Mouse (Mus musculus) ES-Bruce4 (cell line): ENCODE measurements around the gene Calr3. TPM values are rescaled to one million over a fixed set of nuclear protein-coding genes. Genes with fewer than 3 reads are reported as not detected.

Experiments
- H3K27ac ChIP-seq: 2 replicates; pipeline ENCODE4 v1.5.1; 2012; ENCODE audit warnings: low read length, inconsistent platforms; ENCODE audit not compliant: insufficient read depth
- H3K27me3 ChIP-seq: 2 replicates; pipeline ENCODE4 v1.6.1; 2012; ENCODE audit warnings: mild to moderate bottlenecking, low read length, inconsistent platforms; ENCODE audit not compliant: control insufficient read depth, poor library complexity, insufficient read depth, severe bottlenecking
- H3K36me3 ChIP-seq: 2 replicates; pipeline ENCODE4 v1.6.1; 2012; ENCODE audit warnings: inconsistent platforms, mild to moderate bottlenecking, low read length, moderate library complexity; ENCODE audit not compliant: control insufficient read depth, poor library complexity, insufficient read depth, severe bottlenecking
- H3K4me1 ChIP-seq: one replicate; pipeline ENCODE4 v1.8.1; 2011; ENCODE audit warnings: low read length; ENCODE audit not compliant: control insufficient read depth, insufficient read depth
- H3K4me3 ChIP-seq: 2 replicates; pipeline ENCODE4 v1.5.1; 2011; ENCODE audit warnings: low read depth, mild to moderate bottlenecking, low read length
- H3K9ac ChIP-seq: 2 replicates; pipeline ENCODE4 v1.6.1; 2012; ENCODE audit warnings: low read depth, mild to moderate bottlenecking, inconsistent platforms; ENCODE audit not compliant: poor library complexity, severe bottlenecking
- H3K9me3 ChIP-seq: replicated peaks from 2 replicates; pipeline ENCODE4 v1.6.1; 2012; ENCODE audit warnings: mild to moderate bottlenecking, low read length, inconsistent platforms; ENCODE audit not compliant: control insufficient read depth, poor library complexity, insufficient read depth, severe bottlenecking
- CTCF ChIP-seq: IDR thresholded peaks from one replicate; pipeline ENCODE4 v1.8.1; 2011; ENCODE audit warnings: low read depth, low read length
- EP300 ChIP-seq: IDR thresholded peaks from 2 replicates; pipeline ENCODE4 v1.6.1; 2011; ENCODE audit warnings: low read depth, low read length; ENCODE audit not compliant: insufficient read depth
- POLR2A ChIP-seq: IDR thresholded peaks from one replicate; pipeline ENCODE4 v1.8.1; 2011; ENCODE audit warnings: low read length; ENCODE audit not compliant: insufficient read depth
- polyA plus RNA-seq: library from polyadenylated mRNA; stranded (reverse); fragments of >200 nt; gene quantifications from 2 replicates; pipeline ENCODE4 v1.2.4, GENCODE M21; 2011; ENCODE audit warnings: low read depth; ENCODE audit not compliant: missing spikeins, insufficient read depth, insufficient read length

Calr3 gene
- polyA plus RNA-seq, 1 experiment: 2.9 TPM

- H3K27ac ChIP-seq: no peak overlapping the region
- no peaks in the 10 kb centered on the region for H3K9me3 ChIP-seq
- H3K27me3 ChIP-seq: no peaks in the 10 kb centered on the region
- H3K4me1 ChIP-seq: no peaks in the 10 kb centered on the region
- no peak overlapping the region for H3K4me3 ChIP-seq
- TF ChIP-seq EP300 (no peak), CTCF (no peak), POLR2A (no peak)
- no peak overlapping the region for H3K9ac ChIP-seq
- peaks cover 71% of the 10 kb centered on the region for H3K36me3 ChIP-seq
Measured at GRCm38 (mm10) chr8:72376900-72377299, 66.8 kb downstream of the Calr3 start.

GRCm38 (mm10) chr8:72376309-72376708, 67.4 kb downstream of the Calr3 start:
- Histone ChIP-seq H3K9ac (no peak overlapping the region), H3K27me3 (no peaks in the 10 kb centered on the region), H3K4me1 (no peaks in the 10 kb centered on the region), H3K27ac (no peak overlapping the region), H3K9me3 (no peaks in the 10 kb centered on the region), H3K4me3 (no peak overlapping the region), H3K36me3 (peaks cover 72% of the 10 kb centered on the region)
- TF ChIP-seq POLR2A (no peak), EP300 (no peak)

- Histone ChIP-seq H3K4me1 (no peaks in the 10 kb centered on the region), H3K36me3 (peaks cover 72% of the 10 kb centered on the region), H3K27ac (no peak overlapping the region), H3K27me3 (no peaks in the 10 kb centered on the region), H3K9me3 (no peaks in the 10 kb centered on the region), H3K4me3 (no peak overlapping the region), H3K9ac (no peak overlapping the region)
- no peak for TF ChIP-seq CTCF
Measured at GRCm38 (mm10) chr8:72375161-72375560, 68.5 kb downstream of the Calr3 start.

Other genes starting within 250 kb of the Calr3 start
- not detected in 2 replicates for gene Cib3, start 231.0 kb downstream of the Calr3 start, polyA plus RNA-seq
- not detected in 2 replicates for gene Gm11034, start 230.2 kb downstream of the Calr3 start, polyA plus RNA-seq
- 45.1 and 50.4 TPM in 2 replicates for gene Fam32a, start 224.1 kb downstream of the Calr3 start, polyA plus RNA-seq
- 26.0 and 30.1 TPM in 2 replicates for gene Ap1m1, start 203.9 kb downstream of the Calr3 start, polyA plus RNA-seq
- gene Gm10282, start 138.6 kb downstream of the Calr3 start, polyA plus RNA-seq: 2.3 and 4.5 TPM in 2 replicates
- 44.7 and 47.0 TPM in 2 replicates for gene Klf2, start 124.8 kb downstream of the Calr3 start, polyA plus RNA-seq
- gene Eps15l1, start 22.4 kb downstream of the Calr3 start, polyA plus RNA-seq: 89.5 and 90.9 TPM in 2 replicates
- 5.8 and 6.9 TPM in 2 replicates for gene 1700030K09Rik, start within 50 bp of the Calr3 start, polyA plus RNA-seq
- 106 TPM in 2 replicates for gene Cherp, start 31.4 kb upstream of the Calr3 start, polyA plus RNA-seq
- gene Slc35e1, start 48.7 kb upstream of the Calr3 start, polyA plus RNA-seq: 23.6 and 24.6 TPM in 2 replicates
- gene Med26, start 104.4 kb upstream of the Calr3 start, polyA plus RNA-seq: 10.2 and 11.2 TPM in 2 replicates
- 77.7 and 78.7 TPM in 2 replicates for gene Smim7, start 127.2 kb upstream of the Calr3 start, polyA plus RNA-seq
- 12.2 and 14.7 TPM in 2 replicates for gene Tmem38a, start 128.2 kb upstream of the Calr3 start, polyA plus RNA-seq
- gene Nwd1, start 202.8 kb upstream of the Calr3 start, polyA plus RNA-seq: 0.91 and 0.94 TPM in 2 replicates